Mouse (Mus musculus) c-Kit-positive CD71-positive TER-119-negative erythroid progenitor cells, embryonic 14.5 days (primary cell): ENCODE data around the gene Chka.

ENCODE experiments used
- DNase-seq: peaks from one replicate; pipeline ENCODE4 v3.0.0-alpha.2; 2013; ENCODE audit warnings: low read depth

Gene Chka

DNA sequence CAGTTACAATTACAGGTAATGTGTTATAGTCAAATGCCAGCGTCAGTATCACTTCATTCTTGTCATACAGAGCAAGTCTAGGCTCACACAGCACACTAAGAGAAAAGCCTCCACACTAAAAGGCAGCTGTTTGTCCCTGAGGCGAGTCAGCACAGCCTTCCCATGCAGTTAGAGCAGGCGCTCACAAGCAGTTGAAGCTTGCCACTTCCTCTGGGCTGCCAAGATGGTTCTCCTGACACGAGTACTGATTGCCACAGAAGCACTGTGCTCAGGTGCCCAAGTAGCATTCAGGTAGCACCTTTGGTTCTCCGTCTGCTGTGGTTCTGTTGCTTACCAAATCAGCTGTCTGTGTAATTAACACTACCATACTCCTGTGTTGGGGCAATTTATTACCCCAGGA, 37.5 kb downstream of the Chka start:
- DNase-seq: no peak

GRCm38 (mm10) chr19:3890181-3890580, 38.6 kb downstream of the Chka start:
- DNase-seq: no peak

DNA sequence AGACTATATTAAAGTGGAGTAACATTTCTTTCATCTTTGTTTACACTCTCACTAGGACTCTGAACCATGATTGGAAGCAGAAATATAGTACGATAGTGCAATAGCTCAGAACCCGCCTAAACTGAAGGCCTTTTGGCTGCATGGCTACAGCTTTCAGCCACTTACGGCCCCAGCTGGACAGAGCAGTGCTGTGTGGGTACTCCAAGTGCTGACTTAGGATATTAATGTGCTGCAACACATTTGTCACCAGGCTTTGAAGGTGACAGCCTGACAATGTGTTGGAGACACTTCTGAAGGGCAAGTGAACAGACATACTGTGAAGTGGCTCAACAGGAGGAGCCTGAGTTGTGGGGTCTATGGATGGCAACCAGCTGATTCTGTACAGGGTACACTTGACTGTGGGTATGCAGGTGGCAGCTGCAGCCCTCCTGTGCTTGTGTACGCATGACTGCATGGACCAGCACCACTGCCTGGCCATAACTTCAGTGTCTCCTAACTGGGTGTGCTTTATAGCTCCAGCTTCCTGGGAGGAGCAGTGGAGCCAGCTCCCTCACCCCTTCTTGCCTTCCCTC, 42.1 kb downstream of the Chka start:
- DNase-seq: no peak

DNA sequence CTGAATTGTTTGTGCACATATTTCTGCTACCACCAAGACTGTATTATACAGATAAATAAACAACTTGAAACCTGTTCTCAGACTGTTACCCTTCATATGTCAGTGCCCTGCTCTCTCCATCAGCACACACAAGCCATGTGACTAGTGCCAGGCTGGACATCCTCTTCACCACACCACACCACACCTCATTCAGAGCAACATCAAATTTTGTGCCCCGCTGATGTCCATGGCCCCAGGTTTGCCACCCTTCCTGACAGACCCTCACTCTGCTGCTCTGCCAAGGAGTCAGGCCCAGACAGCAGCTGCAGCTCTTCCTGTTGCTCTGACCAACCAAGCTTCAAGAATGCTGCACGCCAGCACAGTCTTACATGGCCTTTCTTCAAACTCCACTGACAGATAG, 42.7 kb downstream of the Chka start:
- DNase-seq: no peak

GRCm38 (mm10) chr19:3895171-3895631, 43.6 kb downstream of the Chka start:
- DNase-seq: no peak

DNA sequence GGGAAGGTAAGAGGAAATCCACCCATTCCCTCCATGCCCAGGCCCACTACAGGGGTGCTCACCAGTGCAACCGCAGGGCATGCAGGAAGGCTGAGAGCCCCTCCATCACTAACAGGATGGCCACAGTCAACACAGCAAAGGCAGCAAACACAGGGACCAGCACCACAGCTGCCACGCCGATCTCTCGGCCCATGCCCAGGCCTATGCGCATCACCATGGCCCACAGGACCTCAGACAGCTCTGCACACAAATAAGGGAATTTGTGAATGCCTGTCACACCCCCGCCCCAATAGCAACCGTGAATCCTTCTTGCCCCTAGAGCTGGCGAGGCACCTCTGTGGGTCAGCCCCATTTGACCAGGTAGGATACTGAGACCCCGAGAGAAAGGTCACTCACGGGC, 44.6 kb downstream of the Chka start:
- DNase-seq: no peak

DNA sequence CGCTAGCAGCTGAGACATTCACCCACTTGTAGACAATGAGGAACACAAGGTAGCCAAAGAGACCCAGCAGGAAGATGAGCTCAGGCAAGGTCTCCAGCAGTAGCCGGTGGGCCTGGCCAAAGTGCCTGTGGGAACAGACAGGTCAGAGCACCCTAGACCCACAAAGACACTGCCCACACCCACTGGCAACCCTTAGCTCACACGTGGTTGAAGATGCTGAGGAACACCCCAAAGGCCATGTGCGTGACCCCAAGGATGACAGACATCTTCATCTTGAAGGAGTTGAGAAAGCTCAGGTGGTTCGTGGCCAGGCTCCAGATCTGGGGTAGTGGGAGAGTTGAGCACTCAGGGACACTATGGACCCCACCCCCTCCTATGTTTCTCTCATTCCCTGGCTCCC, 46.0 kb downstream of the Chka start:
- no peak for DNase-seq

DNA sequence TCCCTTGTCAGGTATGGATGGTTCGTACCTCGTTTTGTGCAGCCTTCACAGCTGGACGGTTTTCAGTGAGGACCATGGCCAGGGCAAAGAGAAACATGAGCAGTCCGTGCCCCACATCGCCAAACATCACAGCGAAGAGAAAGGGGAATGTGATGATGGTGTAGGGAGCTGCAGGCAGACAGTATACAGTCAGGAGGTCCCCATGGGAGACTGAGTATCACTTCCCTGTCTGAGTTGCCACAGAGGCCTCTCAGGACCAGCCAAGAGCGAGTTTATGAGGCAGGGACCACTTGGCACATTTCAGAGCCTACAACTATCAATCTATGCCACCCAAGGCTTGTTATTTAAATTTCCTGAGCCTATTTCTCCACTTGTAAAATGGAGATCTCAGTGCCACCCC, 47.4 kb downstream of the Chka start:
- no peak for DNase-seq

DNA sequence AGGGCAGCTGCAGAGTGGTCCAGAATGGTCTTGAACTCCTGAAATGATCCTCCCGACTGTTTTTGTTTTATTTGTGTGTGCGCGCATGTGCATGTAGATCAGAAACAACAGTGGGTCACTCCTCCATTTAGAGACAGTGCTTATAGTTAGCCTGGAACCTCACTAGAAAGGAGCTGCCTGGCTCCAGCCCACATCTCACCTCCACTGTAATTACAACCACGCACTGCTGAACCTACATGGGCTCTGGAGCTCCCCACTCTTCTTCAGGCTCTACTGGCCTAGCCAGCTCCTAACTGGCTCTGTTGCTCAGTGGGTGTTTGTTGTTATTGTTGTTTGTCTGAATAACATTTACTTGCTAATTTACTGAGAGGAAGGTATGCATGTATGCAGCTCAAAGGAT, 48.0 kb downstream of the Chka start:
- DNase-seq: no peak

- no peak for DNase-seq
Measured at GRCm38 (mm10) chr19:3902966-3903365, 51.4 kb downstream of the Chka start.

DNA sequence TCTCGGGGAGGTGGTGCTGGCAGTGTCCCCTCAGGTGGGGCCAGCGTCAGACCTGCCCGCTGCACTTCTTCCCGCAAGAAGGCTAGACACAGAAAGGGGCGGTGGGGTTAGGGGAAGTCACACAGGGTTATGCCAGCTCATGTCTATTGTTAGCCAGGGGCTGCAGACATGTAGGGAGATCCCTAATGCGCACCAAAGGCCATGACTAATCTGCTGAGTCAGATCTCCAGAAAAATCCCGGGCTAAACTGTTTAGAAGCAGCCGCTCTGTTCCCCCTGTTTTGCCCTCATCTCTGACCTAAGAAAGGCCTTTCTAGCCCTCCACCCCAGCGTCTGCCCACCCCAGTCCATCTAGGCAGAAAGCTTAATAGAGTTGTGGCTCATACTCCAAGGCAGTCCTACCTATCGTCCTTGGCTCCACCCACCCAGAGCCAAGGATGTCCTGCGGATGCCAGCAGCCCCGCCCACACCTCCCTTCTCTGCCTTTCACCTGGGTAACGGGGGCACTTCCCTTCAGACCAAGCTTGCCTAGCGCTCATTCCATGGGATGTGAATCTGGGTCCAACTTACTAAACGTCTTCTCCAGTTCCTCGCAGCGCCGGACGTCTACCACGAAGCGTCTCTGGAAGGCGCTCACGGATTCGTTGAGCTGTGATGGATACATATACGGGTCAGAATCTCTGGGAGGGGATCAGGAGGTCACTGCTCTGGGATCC, 52.2 kb downstream of the Chka start:
- DNase-seq: no peak

DNA sequence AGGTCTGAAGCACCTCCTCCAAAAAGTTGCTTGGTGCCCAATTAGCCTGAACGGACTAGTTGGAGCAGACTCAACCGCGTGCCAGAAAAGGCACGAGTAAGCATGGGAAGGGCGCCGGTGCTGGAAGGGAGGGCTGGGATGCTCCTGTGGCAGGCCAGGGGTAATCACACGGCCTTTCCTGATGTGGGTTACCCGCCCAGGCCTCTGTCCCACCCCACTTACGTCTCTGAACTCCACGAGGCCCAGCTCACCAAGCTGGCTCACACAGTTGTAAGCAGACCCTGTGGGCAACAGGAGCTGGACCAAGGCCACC, 52.7 kb downstream of the Chka start:
- no peak for DNase-seq

- no peak for DNase-seq
Measured at GRCm38 (mm10) chr19:3905261-3905969, 53.8 kb downstream of the Chka start.

DNA sequence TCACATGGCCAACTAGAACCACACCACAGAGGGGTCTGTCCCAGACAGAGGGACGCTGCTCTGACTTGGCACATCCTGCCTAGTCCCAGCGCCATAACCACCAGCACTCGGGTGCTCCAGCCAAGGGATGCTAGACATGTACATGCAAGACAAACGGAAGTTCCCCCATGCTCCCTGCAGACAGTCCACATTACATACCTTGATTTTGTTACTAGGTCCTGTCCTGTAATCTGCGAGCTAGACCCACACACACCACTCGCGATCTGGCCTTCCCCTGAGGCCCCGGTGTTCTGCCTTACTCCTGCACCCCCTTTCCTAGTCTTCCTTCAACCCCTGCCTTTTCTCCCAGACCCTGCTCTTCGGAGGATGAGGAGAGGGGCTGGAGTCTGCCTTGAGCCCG, 54.8 kb downstream of the Chka start:
- no peak for DNase-seq

GRCm38 (mm10) chr19:3906795-3907786, 55.5 kb downstream of the Chka start, which contains the start of gene Tcirg1:
TSS of gene Tcirg1 (minus strand) at chr19:3907133.
- DNase-seq: peak; percentile 65

DNA sequence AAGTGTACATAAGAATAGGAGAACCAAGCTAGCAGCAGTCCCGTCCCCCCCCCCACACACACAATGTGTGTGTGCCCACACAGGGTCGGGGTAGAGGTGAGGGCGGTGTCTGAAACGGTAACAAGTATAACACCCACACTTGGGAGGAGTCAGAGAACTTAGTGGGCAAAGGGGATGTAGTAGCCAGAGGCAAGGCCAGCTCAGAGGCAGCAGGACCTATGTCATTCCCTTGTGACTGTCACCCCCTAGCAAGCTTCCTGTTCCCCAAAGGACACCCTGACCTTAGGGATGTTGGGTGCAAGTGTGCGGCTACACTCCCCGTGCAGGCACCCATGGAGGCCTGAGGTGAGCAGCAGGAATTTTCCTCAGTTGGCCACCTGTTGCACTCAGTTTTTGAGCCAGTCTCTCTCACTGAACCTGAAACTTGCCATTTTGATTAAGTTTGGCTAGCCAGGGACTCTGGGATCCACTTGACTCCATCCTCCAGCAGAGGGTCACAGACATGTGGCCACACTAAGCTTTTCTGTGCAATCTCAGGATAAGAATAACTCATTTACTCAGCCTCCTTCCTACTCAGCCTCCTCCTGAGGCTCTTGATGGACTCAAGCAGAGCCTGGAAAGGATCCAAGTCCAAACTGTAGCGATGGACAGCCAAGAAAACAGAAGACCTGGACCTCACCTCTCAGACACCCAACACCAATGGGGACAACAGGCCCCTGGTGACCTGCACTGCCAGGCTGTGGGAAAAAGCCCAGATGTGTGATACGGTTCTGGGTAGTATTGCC, 56.5 kb downstream of the Chka start:
- DNase-seq: no peak

DNA sequence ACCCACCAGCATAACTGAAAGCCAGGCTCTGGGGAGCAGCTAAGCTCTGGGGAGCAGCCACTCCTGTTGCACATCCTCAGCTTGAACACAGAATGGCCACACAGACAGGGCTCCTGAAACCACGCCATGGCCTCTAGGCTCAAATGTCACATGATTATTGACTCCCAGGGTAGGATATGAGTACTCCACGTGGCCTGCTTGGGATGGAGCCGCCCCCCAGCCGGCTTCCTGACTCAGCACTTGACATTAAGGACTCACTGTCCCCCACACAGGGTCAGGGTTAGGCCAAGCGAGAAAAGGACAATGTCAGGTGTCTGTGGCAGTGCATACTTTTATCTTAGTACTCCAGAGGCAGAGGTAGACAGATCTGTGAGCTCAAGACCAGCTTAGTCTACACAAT, 58.6 kb downstream of the Chka start:
- no peak for DNase-seq

GRCm38 (mm10) chr19:3912337-3913204, 61.0 kb downstream of the Chka start, which contains the start of gene Ndufs8:
TSS of gene Ndufs8 (minus strand) at chr19:3912774.
- peak; percentile 99 for DNase-seq

- no peak for DNase-seq
Measured at GRCm38 (mm10) chr19:3913692-3914091, 62.1 kb downstream of the Chka start.

DNA sequence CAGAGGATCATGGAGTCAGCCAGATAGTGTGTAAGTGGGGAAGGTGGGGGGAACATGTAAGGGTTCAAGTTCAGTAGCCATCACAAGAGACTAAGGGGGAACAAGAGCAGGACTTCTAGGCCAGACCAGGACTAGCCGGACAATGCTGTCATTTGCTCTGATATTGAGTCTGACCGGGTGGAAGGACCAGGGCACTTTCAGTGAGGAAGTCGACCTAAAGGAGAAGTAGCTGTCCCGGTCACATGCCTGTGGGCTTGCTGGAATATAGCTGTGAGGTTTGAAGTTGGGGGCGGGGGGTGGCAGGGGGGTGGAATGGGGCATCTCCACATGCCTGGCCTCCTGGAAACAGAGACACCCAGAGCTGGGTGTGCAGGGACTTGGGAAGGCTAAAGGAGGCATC, 63.0 kb downstream of the Chka start:
- DNase-seq: no peak
